Mouse (Mus musculus): ENCODE data around the gene Dcaf4.

The Dcaf4 gene

GRCm38 (mm10) chr12:83496336-83496735, 23.9 kb upstream of the Dcaf4 start:
- no peak for DNase-seq

- DNase-seq, result no peak
These were observed 23.5 kb upstream of the Dcaf4 start for GRCm38 (mm10) chr12:83496736-83497135.

DNA sequence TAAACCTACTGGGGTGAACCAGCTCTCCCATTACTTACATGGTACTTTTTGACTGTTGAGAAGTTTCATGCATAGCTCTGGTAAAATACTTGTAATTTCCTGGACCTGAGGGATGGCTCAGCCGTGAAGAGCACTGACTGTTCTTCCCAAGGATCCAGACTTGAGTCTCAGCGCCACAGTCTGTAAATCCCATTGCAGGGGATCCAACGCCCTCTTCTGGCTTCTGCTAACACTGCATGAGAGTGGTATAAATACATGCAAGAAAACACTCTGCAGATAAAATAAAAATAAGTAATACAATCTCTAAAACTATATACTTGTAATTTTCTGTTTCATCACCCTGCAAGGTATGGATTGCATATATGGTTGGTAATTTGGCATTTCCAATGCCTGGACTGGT, 22.3 kb upstream of the Dcaf4 start:
- DNase-seq, result no peak

- DNase-seq, result no peak
These were observed 21.0 kb upstream of the Dcaf4 start for GRCm38 (mm10) chr12:83499256-83499655.

- DNase-seq, result peak; percentile 82
These were observed 18.1 kb upstream of the Dcaf4 start for GRCm38 (mm10) chr12:83502190-83502589.

- DNase-seq, result no peak
These were observed 13.7 kb upstream of the Dcaf4 start for GRCm38 (mm10) chr12:83506543-83506942.

DNA sequence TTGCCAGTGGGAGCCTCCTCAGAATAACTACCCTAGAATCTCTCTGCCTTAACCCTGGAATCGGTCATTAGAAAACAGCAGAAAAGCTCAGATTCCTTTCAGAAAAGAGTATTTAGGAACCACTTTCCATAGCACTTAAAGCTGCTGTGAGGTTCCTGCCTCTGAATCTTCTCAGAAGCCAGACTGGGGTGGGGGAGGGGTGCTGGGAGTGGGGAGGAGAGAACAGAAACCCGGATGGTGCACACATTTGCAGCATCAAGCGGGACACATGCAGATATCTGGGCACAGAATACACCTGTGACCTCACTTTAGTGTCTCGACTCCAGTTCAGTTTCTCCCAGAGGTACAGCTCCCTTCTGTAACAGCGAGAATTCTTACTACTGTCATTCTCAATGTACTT, 9.7 kb upstream of the Dcaf4 start:
- no peak for DNase-seq

GRCm38 (mm10) chr12:83512783-83513182, 7.5 kb upstream of the Dcaf4 start:
- no peak for DNase-seq

DNA sequence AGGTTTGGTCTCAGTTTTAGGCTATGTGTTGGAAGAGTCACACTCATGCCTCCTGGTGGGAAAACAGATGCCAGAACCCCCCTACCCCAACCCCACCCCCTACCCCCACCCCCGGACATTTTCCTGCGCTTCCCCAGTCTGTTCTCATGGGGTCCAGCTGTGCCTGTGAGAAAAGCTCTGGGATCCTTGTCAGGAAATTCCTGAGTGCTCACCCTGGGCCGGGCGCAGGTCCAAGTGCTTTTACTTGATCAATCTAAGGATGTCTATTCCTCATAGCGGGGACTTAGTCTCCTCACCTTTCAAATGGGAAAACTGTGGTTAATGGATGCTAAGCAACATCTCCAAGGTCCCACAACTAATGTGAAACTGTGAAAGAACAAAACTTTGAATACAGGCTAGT, 7.1 kb upstream of the Dcaf4 start:
- DNase-seq, result no peak

DNA sequence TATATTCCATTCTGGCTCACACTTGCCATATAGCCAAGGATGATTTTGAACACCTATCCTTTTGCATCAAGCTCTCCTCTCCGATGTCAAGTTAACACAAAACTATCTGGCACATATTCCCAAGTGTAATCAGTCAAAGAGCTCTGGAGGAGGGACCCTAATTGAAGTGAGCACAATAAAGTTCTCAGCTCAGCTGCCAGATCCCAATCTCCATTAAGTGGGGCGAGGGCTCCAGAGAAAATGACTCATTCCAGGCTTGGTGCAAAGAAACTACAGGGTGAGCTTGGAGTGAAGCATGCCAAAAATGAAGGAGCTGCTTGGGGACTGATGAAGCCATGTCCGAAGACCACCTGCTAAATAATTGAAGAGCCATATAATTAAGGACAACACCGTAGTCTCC, 6.0 kb upstream of the Dcaf4 start:
- DNase-seq, result no peak

- no peak for DNase-seq
These were observed 2.7 kb upstream of the Dcaf4 start for GRCm38 (mm10) chr12:83517580-83517979.

DNA sequence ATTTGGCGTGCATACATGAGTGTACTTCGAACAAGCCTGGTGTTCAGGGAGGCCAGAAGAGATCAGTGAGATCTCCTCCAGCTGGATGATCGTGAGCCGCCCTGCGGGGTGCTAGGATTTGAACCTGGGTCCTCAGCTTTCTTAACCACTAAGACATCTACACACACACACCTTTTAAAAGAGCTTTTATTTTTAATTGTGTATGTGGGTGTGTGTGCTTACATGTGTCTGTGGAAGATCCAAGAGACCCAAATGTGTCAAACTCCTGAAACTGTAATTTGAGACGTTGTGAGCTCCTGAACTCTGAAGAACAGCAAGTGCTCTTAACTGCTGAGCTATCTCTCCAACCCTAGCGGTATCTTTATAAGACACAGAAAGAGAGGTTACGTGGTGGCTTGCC, 817 bp downstream of the Dcaf4 start:
- DNase-seq, result no peak

DNA sequence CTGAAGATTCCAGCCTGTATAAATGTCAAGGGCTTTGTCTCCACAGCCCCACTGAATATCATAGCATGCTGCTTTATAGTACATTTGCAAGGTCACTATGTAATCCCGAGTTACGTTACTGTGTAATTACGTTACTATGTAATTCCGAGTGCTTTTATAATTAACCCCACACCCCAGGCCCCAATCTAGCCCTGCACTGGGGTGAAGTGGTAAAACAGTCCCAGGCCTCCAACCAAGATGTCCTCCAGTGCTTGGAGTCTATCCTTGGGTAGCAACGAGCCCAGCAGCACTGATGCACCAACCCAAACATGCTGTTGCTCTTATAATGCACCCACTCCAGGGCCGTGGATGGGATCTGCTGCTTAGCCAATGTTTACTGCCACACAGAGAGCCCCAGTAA, 2.8 kb downstream of the Dcaf4 start:
- no peak for DNase-seq

- no peak for DNase-seq
These were observed 3.6 kb downstream of the Dcaf4 start for GRCm38 (mm10) chr12:83523892-83524291.

- no peak for DNase-seq
These were observed 4.1 kb downstream of the Dcaf4 start for GRCm38 (mm10) chr12:83524329-83524728.

DNA sequence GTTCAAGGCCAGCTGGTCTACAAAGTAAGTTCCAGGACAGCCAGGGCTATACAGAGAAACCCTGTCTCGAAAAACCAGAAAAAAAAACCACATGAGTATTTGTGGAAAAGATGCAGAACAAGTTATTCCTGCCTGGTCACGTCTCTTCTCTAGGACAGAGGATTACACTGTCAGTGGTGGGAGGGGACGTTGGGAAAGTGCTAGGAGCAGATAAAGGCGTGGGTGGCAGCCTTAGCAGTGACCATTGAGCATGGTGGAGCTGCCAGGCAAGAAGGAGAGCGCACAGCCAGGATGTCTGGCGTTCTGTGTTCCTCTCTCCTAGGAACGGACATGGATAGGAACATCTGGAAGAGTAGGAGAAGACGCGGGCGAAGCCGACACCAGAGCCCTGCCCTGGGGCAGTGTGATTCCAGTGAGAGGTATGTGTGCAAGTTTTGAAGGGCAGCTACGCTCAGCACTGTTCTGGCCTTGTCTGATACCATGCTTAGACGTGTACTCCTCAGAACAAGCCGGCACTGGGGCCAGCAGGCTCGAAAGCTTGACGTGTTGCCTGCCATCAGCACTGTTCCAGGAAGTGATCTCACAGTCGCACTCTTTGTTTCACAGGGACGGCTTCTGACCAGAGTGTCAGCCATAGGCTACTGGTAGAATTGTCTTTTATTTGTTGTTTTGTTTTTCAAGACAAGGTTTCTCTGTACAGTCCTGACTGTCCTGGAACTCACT, 5.7 kb downstream of the Dcaf4 start:
- DNase-seq, result no peak

- peak; percentile 29 for DNase-seq
These were observed 7.5 kb downstream of the Dcaf4 start for GRCm38 (mm10) chr12:83527816-83528215.

DNA sequence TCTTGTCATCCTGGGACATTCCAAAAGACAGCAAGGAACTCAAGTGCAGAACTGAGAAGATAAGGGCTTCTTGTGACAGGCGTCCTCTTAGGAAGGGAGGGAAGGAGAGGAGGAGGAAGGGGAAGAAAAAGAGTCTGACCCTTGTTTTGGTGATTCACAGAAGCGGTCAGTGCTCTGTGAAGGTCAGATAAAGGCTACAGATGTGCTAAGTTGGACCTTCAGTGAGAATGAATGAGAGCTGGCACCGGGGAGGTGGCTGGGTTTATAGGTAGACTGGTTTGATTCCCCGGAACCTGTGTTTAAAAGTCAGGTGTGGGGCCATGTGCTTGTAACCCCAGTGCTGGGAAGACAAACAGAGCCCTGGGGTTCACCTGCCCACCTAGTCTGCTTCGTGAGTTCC, 8.4 kb downstream of the Dcaf4 start:
- DNase-seq, result no peak

GRCm38 (mm10) chr12:83531992-83532391, 11.7 kb downstream of the Dcaf4 start:
- no peak for DNase-seq

DNA sequence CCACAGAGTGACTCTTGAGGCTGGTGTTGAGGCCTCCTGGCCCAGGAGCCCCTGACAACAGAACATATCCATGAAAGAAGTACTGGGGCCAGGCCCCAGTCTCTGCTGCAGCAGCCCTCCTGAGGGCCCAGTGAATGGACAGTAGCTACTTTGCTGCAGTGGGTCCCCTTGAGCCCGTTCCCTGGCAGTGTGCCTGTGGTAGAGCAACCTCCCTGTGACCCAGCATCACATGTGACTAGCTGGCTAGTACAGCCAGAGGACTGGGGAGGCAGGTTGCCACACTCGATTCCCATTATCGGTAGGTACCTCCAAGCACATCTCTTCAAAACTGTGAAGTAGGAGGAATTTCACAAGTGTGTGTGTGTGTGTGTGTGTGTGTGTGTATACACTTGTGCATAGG, 12.7 kb downstream of the Dcaf4 start:
- DNase-seq, result no peak

- DNase-seq, result no peak
These were observed 13.9 kb downstream of the Dcaf4 start for GRCm38 (mm10) chr12:83534190-83534589.

GRCm38 (mm10) chr12:83535428-83535827, 15.2 kb downstream of the Dcaf4 start:
- no peak for DNase-seq

DNA sequence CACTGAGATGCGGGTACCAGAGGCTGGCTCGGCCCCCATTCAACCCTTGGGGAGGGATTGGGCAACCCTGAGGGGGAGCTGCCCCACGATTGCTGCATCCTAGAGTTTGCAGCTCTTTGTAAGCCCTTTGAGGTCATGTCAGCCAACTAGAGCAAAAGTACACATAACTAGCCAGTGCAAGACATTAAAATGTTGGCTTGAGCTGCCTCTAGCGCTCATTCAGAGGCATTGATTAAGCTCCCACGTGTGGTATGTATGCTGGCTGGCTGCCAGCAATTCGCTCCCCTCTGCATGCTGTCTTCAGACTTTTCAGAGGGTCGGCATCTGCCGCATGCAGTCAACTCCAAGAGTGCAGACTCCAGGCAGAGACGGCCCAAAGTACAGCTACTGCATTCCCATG, 15.8 kb downstream of the Dcaf4 start:
- DNase-seq, result no peak

DNA sequence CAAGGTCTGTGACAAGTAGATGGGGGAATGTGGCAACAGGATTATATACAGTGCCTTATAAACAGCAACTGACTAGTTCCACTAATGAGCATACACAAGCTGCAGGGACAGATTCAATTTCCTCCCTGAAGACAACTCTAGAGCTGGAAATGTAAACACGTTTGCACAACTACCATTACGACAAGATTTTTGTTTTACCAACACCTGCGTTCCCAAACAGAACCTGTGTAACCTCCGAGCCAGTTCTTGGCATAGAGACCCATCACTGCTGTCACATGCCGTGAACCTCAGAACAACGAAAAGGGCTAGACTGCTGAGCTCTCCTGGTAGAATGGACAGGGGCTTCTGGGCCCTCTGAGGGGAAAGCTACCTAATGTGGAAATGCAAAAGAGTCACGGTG, 23.7 kb downstream of the Dcaf4 start:
- DNase-seq, result no peak

- no peak for DNase-seq
These were observed 24.5 kb downstream of the Dcaf4 start for GRCm38 (mm10) chr12:83544791-83545190.

All from embryo, embryonic 11 days (tissue).